18 mouse cellular contexts compared by ENCODE assay signal in genomic region chr12:99010044-99010443, GRCm38 (mm10).
A peak's percentile ranks its signal among the peaks of the same experiment; 100 is the strongest.
DNase-seq lines count a peak whose midpoint lies in the region; ATAC-seq and TF ChIP-seq lines count a peak whose summit lies in the region.
"Had no signal": no experiment of that assay in that cellular context is flagged by ENCODE, and none has a peak within 500 bp of the region (broad histone marks: within the 10 kb centered on the region; RNA-seq: fewer than 3 reads in every experiment).

No protein-coding gene starts in this region.

- no peak overlapping the region for H3K4me3 ChIP-seq in midbrain, embryonic 10.5 days
- H3K4me3 ChIP-seq in midbrain, postnatal 0 days (ENCODE audit: low read depth, low read length): no peak overlapping the region
- H3K4me3 ChIP-seq in forebrain, embryonic 12.5 days (replicated peaks): no peak overlapping the region
- no peak overlapping the region for H3K4me3 ChIP-seq in hindbrain, embryonic 12.5 days
- H3K4me3 ChIP-seq in midbrain, embryonic 15.5 days: no peak overlapping the region
- H3K4me3 ChIP-seq: heart, embryonic 10.5 days; left cerebral cortex, adult 2 months had no signal

- TF ChIP-seq CTCF in midbrain, postnatal 0 days (IDR thresholded peaks at IDR 0.05): no peak

- 66% methylated on average over 6 of the region's 6 CpGs for WGBS in midbrain, embryonic 10.5 days
- 50% methylated on average over 6 of the region's 6 CpGs for WGBS in midbrain, postnatal 0 days
- 65% methylated on average over 6 of the region's 6 CpGs for WGBS in forebrain, embryonic 12.5 days
- 70% methylated on average over 6 of the region's 6 CpGs for WGBS in hindbrain, embryonic 12.5 days
- WGBS in midbrain, embryonic 15.5 days: 48% methylated on average over 6 of the region's 6 CpGs

- H3K4me1 ChIP-seq in midbrain, embryonic 10.5 days: peaks cover 45% of the 10 kb centered on the region
- peaks cover 13% of the 10 kb centered on the region for H3K4me1 ChIP-seq in midbrain, postnatal 0 days (ENCODE audit: insufficient read depth, low read length)
- H3K4me1 ChIP-seq in forebrain, embryonic 12.5 days: peaks cover 33% of the 10 kb centered on the region
- H3K4me1 ChIP-seq in hindbrain, embryonic 12.5 days: peaks cover 21% of the 10 kb centered on the region
- peaks cover 34% of the 10 kb centered on the region for H3K4me1 ChIP-seq in midbrain, embryonic 15.5 days
- H3K4me1 ChIP-seq: heart, embryonic 10.5 days had no signal

- no peak for ATAC-seq in midbrain, postnatal 0 days (ENCODE audit: low FRiP score)
- ATAC-seq in forebrain, embryonic 12.5 days (ENCODE audit: low FRiP score): no peak
- no peak for ATAC-seq in hindbrain, embryonic 12.5 days (ENCODE audit: low FRiP score)
- no peak for ATAC-seq in midbrain, embryonic 15.5 days (replicated peaks)
- ATAC-seq in inflammation-experienced regulatory T-cells, adult 6 months: no peak
- ATAC-seq: liver, postnatal 0 days had no signal

- no peak overlapping the region for H3K9ac ChIP-seq in midbrain, postnatal 0 days (replicated peaks; ENCODE audit: low read length, poor library complexity, severe bottlenecking)
- H3K9ac ChIP-seq in forebrain, embryonic 12.5 days: no peak overlapping the region
- H3K9ac ChIP-seq in hindbrain, embryonic 12.5 days: no peak overlapping the region
- H3K9ac ChIP-seq in midbrain, embryonic 15.5 days: no peak overlapping the region
- H3K9ac ChIP-seq: liver, postnatal 0 days had no signal

- H3K9me3 ChIP-seq in midbrain, embryonic 10.5 days (replicated peaks): peaks cover 6% of the 10 kb centered on the region
- no peaks in the 10 kb centered on the region for H3K9me3 ChIP-seq in midbrain, postnatal 0 days (ENCODE audit: low read length)
- no peaks in the 10 kb centered on the region for H3K9me3 ChIP-seq in forebrain, embryonic 12.5 days
- H3K9me3 ChIP-seq in hindbrain, embryonic 12.5 days (replicated peaks): no peaks in the 10 kb centered on the region
- H3K9me3 ChIP-seq in midbrain, embryonic 15.5 days: no peaks in the 10 kb centered on the region
- H3K9me3 ChIP-seq: heart, embryonic 10.5 days had no signal

- peak overlapping the region; percentile 92 for H3K27ac ChIP-seq in midbrain, embryonic 10.5 days (replicated peaks)
- no peak overlapping the region for H3K27ac ChIP-seq in midbrain, postnatal 0 days (ENCODE audit: low read depth, low read length)
- H3K27ac ChIP-seq in forebrain, embryonic 12.5 days: peak overlapping the region; percentile 87
- peak overlapping the region; percentile 76 for H3K27ac ChIP-seq in hindbrain, embryonic 12.5 days
- peak overlapping the region; percentile 79 for H3K27ac ChIP-seq in midbrain, embryonic 15.5 days
- H3K27ac ChIP-seq: heart, embryonic 10.5 days; left cerebral cortex, adult 2 months had no signal

- no peaks in the 10 kb centered on the region for H3K27me3 ChIP-seq in midbrain, embryonic 10.5 days (ENCODE audit: low read depth, poor library complexity, severe bottlenecking)
- H3K27me3 ChIP-seq in midbrain, postnatal 0 days (ENCODE audit: insufficient read depth, low read length): no peaks in the 10 kb centered on the region
- no peaks in the 10 kb centered on the region for H3K27me3 ChIP-seq in forebrain, embryonic 12.5 days
- H3K27me3 ChIP-seq in hindbrain, embryonic 12.5 days: no peaks in the 10 kb centered on the region
- H3K27me3 ChIP-seq in midbrain, embryonic 15.5 days (replicated peaks): no peaks in the 10 kb centered on the region

- H3K36me3 ChIP-seq in midbrain, embryonic 10.5 days: no peaks in the 10 kb centered on the region
- no peaks in the 10 kb centered on the region for H3K36me3 ChIP-seq in midbrain, postnatal 0 days (ENCODE audit: insufficient read depth, low read length)
- H3K36me3 ChIP-seq in forebrain, embryonic 12.5 days (replicated peaks): no peaks in the 10 kb centered on the region
- no peaks in the 10 kb centered on the region for H3K36me3 ChIP-seq in hindbrain, embryonic 12.5 days
- no peaks in the 10 kb centered on the region for H3K36me3 ChIP-seq in midbrain, embryonic 15.5 days (replicated peaks)
- H3K36me3 ChIP-seq: heart, embryonic 10.5 days had no signal

- DNase-seq in midbrain, embryonic 10.5 days (ENCODE audit: low spot score): peak; percentile 30
- no peak for DNase-seq in midbrain, postnatal 0 days (ENCODE audit: low spot score)
- DNase-seq in cerebellum, adult 18-20 months: no peak
- DNase-seq: adrenal gland, adult 2 months; cerebellum, postnatal 10 days; kidney, adult 2 months; kidney, postnatal 4 days; layer of hippocampus, adult 9-11 months; left cerebral cortex, postnatal 4 days; liver; liver, postnatal 0 days; lung, postnatal 10 days had no signal

- H3K4me2 ChIP-seq in midbrain, postnatal 0 days (ENCODE audit: low read depth, low read length, poor library complexity, severe bottlenecking): no peak overlapping the region
- no peak overlapping the region for H3K4me2 ChIP-seq in forebrain, embryonic 12.5 days
- H3K4me2 ChIP-seq in hindbrain, embryonic 12.5 days (replicated peaks): no peak overlapping the region
- no peak overlapping the region for H3K4me2 ChIP-seq in midbrain, embryonic 15.5 days
